Mouse (Mus musculus) hindbrain, embryonic 16.5 days (tissue): Measurements from ENCODE around the gene Spint4. TPM values are rescaled to one million over a fixed set of nuclear protein-coding genes. Genes with fewer than 3 reads are reported as not detected.

Experiments
- ATAC-seq: fragments of 200-750 bp; cut with Nextera tagmentation; 2 replicates; pipeline ENCODE4 v1.8.0; 2017; ENCODE audit warnings: moderate TSS enrichment, moderate library complexity
- H3K27ac ChIP-seq: fragments of 300-500 bp; sonication (generic); 2 replicates; pipeline ENCODE4 v1.5.1; 2014; ENCODE audit warnings: low read depth, mild to moderate bottlenecking, control low read depth, low read length, moderate library complexity
- H3K27me3 ChIP-seq: fragments of 300-500 bp; sonication (generic); replicated peaks from 2 replicates; pipeline ENCODE4 v1.6.1; 2014; ENCODE audit warnings: low read length; ENCODE audit not compliant: control insufficient read depth, insufficient read depth
- H3K36me3 ChIP-seq: fragments of 300-500 bp; sonication (generic); 2 replicates; pipeline ENCODE4 v1.6.1; 2014; ENCODE audit warnings: mild to moderate bottlenecking, low read length, moderate library complexity, mixed read lengths; ENCODE audit not compliant: control insufficient read depth, insufficient read depth
- H3K4me1 ChIP-seq: fragments of 300-500 bp; sonication (generic); 2 replicates; pipeline ENCODE4 v1.6.1; 2014; ENCODE audit warnings: low read depth, low read length; ENCODE audit not compliant: control insufficient read depth, insufficient read depth
- H3K4me2 ChIP-seq: fragments of 300-500 bp; sonication (generic); 2 replicates; pipeline ENCODE4 v1.6.1; 2014; ENCODE audit warnings: mild to moderate bottlenecking, low read length, control low read depth, moderate library complexity
- H3K4me3 ChIP-seq: fragments of 300-500 bp; sonication (generic); 2 replicates; pipeline ENCODE4 v1.5.1; 2014; ENCODE audit warnings: mild to moderate bottlenecking, low read length, control low read depth, moderate library complexity
- H3K9ac ChIP-seq: fragments of 300-500 bp; sonication (generic); 2 replicates; pipeline ENCODE4 v1.6.1; 2014; ENCODE audit warnings: low read depth, mild to moderate bottlenecking, control low read depth, low read length, moderate library complexity
- H3K9me3 ChIP-seq: fragments of 300-500 bp; sonication (generic); 2 replicates; pipeline ENCODE4 v1.6.1; 2014; ENCODE audit warnings: mild to moderate bottlenecking, low read length, moderate library complexity; ENCODE audit not compliant: control insufficient read depth
- whole genome bisulfite sequencing: fragments of 180-500 bp; shearing (Covaris S2); extraction: QIAGEN DNeasy Blood & Tissue Kit; methylation state at CpG from one replicate; pipeline ENCODE4 v1.1.7; 2014; 5-methylcytosine and 5-hydroxymethylcytosine counted together
- polyA plus RNA-seq: library from polyadenylated mRNA; unstranded; fragments of >200 nt; fragmentation: Nextera tagmentation; extraction: Ambion mirVana; gene quantifications from 2 replicates; pipeline ENCODE4 v1.2.1, GENCODE M21; 2015

Gene Spint4
- polyA plus RNA-seq: not detected in 2 replicates

GRCm38 (mm10) chr2:164698201-164698600 lies at the start of gene Spint4:
Gene Spint4 (plus strand): TSS chr2:164698501.
- no peak for ATAC-seq

GRCm38 (mm10) chr2:164655858-164656257 lies 42.4 kb upstream of the Spint4 start, which contains the start of gene Wfdc10:
Gene Wfdc10 (plus strand): TSS chr2:164656046.
- no peak within 1 kb of the TSS for H3K4me3 ChIP-seq
- H3K9me3 ChIP-seq: no peaks in the 10 kb centered on the region
- H3K36me3 ChIP-seq: no peaks in the 10 kb centered on the region
- H3K4me1 ChIP-seq: no peaks in the 10 kb centered on the region
- no peak within 1 kb of the TSS for H3K27ac ChIP-seq
- 20% methylated on average over 11 of the region's 11 CpGs for WGBS
- no peaks in the 10 kb centered on the region for H3K27me3 ChIP-seq
- no peak for ATAC-seq
- H3K4me2 ChIP-seq: no peak within 1 kb of the TSS
- no peak within 1 kb of the TSS for H3K9ac ChIP-seq

More at GRCm38 (mm10) chr2:164698201-164698600, at the start of gene Spint4:
- no peaks in the 10 kb centered on the region for H3K36me3 ChIP-seq
- H3K9ac ChIP-seq: no peak within 1 kb of the TSS
- 66% methylated on average over 4 of the region's 4 CpGs for WGBS
- H3K27me3 ChIP-seq: no peaks in the 10 kb centered on the region
- no peak within 1 kb of the TSS for H3K27ac ChIP-seq
- H3K4me1 ChIP-seq: no peaks in the 10 kb centered on the region
- H3K4me3 ChIP-seq: no peak within 1 kb of the TSS
- H3K9me3 ChIP-seq: no peaks in the 10 kb centered on the region
- H3K4me2 ChIP-seq: no peak within 1 kb of the TSS

- no peak within 1 kb of the TSS for H3K4me2 ChIP-seq
- no peaks in the 10 kb centered on the region for H3K36me3 ChIP-seq
- H3K9ac ChIP-seq: no peak within 1 kb of the TSS
- no peak within 1 kb of the TSS for H3K4me3 ChIP-seq
- H3K4me1 ChIP-seq: no peaks in the 10 kb centered on the region
- no peaks in the 10 kb centered on the region for H3K27me3 ChIP-seq
- no peaks in the 10 kb centered on the region for H3K9me3 ChIP-seq
- H3K27ac ChIP-seq: no peak within 1 kb of the TSS
- WGBS: 86% methylated on average over 9 of the region's 9 CpGs
- ATAC-seq: no peak
These were observed 41.8 kb upstream of the Spint4 start, which contains the start of gene Wfdc9 for GRCm38 (mm10) chr2:164656483-164656882. Gene Wfdc9 (minus strand): TSS chr2:164656583.

- Histone ChIP-seq H3K9ac (no peak overlapping the region), H3K4me2 (no peak overlapping the region), H3K36me3 (no peaks in the 10 kb centered on the region), H3K27ac (no peak overlapping the region), H3K4me3 (no peak overlapping the region), H3K4me1 (no peaks in the 10 kb centered on the region), H3K27me3 (no peaks in the 10 kb centered on the region), H3K9me3 (no peaks in the 10 kb centered on the region)
- no peak for ATAC-seq
- WGBS: 93% methylated on average over 7 of the region's 7 CpGs
These were observed 33.5 kb upstream of the Spint4 start for GRCm38 (mm10) chr2:164664851-164665250.

GRCm38 (mm10) chr2:164670261-164670660 lies 28.0 kb upstream of the Spint4 start:
- Histone ChIP-seq H3K4me2 (no peak overlapping the region), H3K9ac (no peak overlapping the region), H3K4me3 (no peak overlapping the region), H3K4me1 (no peaks in the 10 kb centered on the region), H3K9me3 (peaks cover 3% of the 10 kb centered on the region; the same call in 1 of the 2 replicates), H3K27me3 (no peaks in the 10 kb centered on the region), H3K36me3 (no peaks in the 10 kb centered on the region), H3K27ac (no peak overlapping the region)
- WGBS: 80% methylated on average over 5 of the region's 5 CpGs
- no peak for ATAC-seq

GRCm38 (mm10) chr2:164670938-164671337 lies 27.4 kb upstream of the Spint4 start:
- Histone ChIP-seq H3K27me3 (no peaks in the 10 kb centered on the region), H3K36me3 (no peaks in the 10 kb centered on the region), H3K4me1 (no peaks in the 10 kb centered on the region), H3K4me3 (no peak overlapping the region), H3K9me3 (peaks cover 3% of the 10 kb centered on the region; the same call in 1 of the 2 replicates), H3K9ac (no peak overlapping the region), H3K27ac (no peak overlapping the region), H3K4me2 (no peak overlapping the region)
- no peak for ATAC-seq
- 26% methylated on average over 1 of the region's 1 CpGs for WGBS

GRCm38 (mm10) chr2:164673987-164674386 lies 24.3 kb upstream of the Spint4 start, which contains the start of gene Wfdc11:
Gene Wfdc11 (minus strand): TSS chr2:164674087.
- no peak for ATAC-seq
- 84% methylated on average over 7 of the region's 7 CpGs for WGBS
- no peak within 1 kb of the TSS for H3K4me3 ChIP-seq
- no peak within 1 kb of the TSS for H3K9ac ChIP-seq
- no peak within 1 kb of the TSS for H3K4me2 ChIP-seq
- H3K36me3 ChIP-seq: no peaks in the 10 kb centered on the region
- H3K27me3 ChIP-seq: no peaks in the 10 kb centered on the region
- H3K27ac ChIP-seq: no peak within 1 kb of the TSS
- peaks cover 3% of the 10 kb centered on the region; the same call in 1 of the 2 replicates for H3K9me3 ChIP-seq
- peaks cover 4% of the 10 kb centered on the region for H3K4me1 ChIP-seq

GRCm38 (mm10) chr2:164676103-164676502 lies 22.2 kb upstream of the Spint4 start:
- Histone ChIP-seq H3K4me1 (peaks cover 7% of the 10 kb centered on the region), H3K4me2 (no peak overlapping the region), H3K27me3 (no peaks in the 10 kb centered on the region), H3K36me3 (no peaks in the 10 kb centered on the region), H3K9ac (no peak overlapping the region), H3K4me3 (no peak overlapping the region), H3K9me3 (peaks cover 3% of the 10 kb centered on the region; the same call in 1 of the 2 replicates), H3K27ac (no peak overlapping the region)
- 81% methylated on average over 7 of the region's 7 CpGs for WGBS
- ATAC-seq: no peak

- H3K4me2 ChIP-seq: no peak overlapping the region
- no peak overlapping the region for H3K27ac ChIP-seq
- H3K9me3 ChIP-seq: peaks cover 3% of the 10 kb centered on the region; the same call in 1 of the 2 replicates
- 90% methylated on average over 16 of the region's 16 CpGs for WGBS
- H3K4me1 ChIP-seq: peaks cover 7% of the 10 kb centered on the region
- H3K36me3 ChIP-seq: no peaks in the 10 kb centered on the region
- H3K4me3 ChIP-seq: no peak overlapping the region
- ATAC-seq: no peak
- no peaks in the 10 kb centered on the region for H3K27me3 ChIP-seq
- no peak overlapping the region for H3K9ac ChIP-seq
These were observed 21.2 kb upstream of the Spint4 start for GRCm38 (mm10) chr2:164676916-164677685.
